Comparison of ENCODE assay signal across 26 mouse cellular contexts in genomic region chr10:61074643-61075042, GRCm38 (mm10).
"Had no signal": no experiment of that assay in that cellular context is flagged by ENCODE, and none has a peak within 500 bp of the region (broad histone marks: within the 10 kb centered on the region; RNA-seq: fewer than 3 reads in every experiment).

No protein-coding gene starts in this region.

- H3K4me3 ChIP-seq: gastrocnemius, adult 2 months; heart, adult 2 months; heart, embryonic 13.5 days; heart, embryonic 15.5 days; hindbrain, embryonic 10.5 days; hindbrain, embryonic 12.5 days; intestine, embryonic 15.5 days; layer of hippocampus, adult 2 months; left cerebral cortex, adult 2 months; limb, embryonic 10.5 days; limb, embryonic 12.5 days; liver, embryonic 12.5 days had no signal

- H3K9ac ChIP-seq: heart, embryonic 13.5 days; heart, embryonic 15.5 days; hindbrain, embryonic 12.5 days; hindbrain, embryonic 14.5 days; intestine, embryonic 15.5 days; limb, embryonic 12.5 days; liver, embryonic 12.5 days; liver, embryonic 14.5 days had no signal

- H3K4me2 ChIP-seq: heart, embryonic 13.5 days; heart, embryonic 15.5 days; hindbrain, embryonic 12.5 days; hindbrain, embryonic 14.5 days; intestine, embryonic 15.5 days; limb, embryonic 12.5 days; liver, embryonic 12.5 days had no signal

- ATAC-seq: hindbrain, embryonic 16.5 days; inflammation-experienced regulatory T-cells, adult 6 months; intestine, embryonic 15.5 days; intestine, postnatal 0 days; liver, embryonic 12.5 days had no signal

- H3K9me3 ChIP-seq: heart, embryonic 13.5 days; heart, embryonic 15.5 days; hindbrain, embryonic 10.5 days; hindbrain, embryonic 12.5 days; intestine, embryonic 15.5 days; limb, embryonic 10.5 days; limb, embryonic 12.5 days; liver, embryonic 12.5 days had no signal

- DNase-seq: gastrocnemius, adult 2 months; gastrocnemius, postnatal 10 days; gastrocnemius, postnatal 25 days; heart, adult 2 months; heart, postnatal 14 days; heart, postnatal 4 days; kidney, adult 18-20 months; kidney, adult 9 months; kidney, postnatal 10 days; kidney, postnatal 25 days; kidney, postnatal 4 days had no signal

- H3K4me1 ChIP-seq: liver, embryonic 12.5 days had no signal

- H3K27ac ChIP-seq: gastrocnemius, adult 2 months; heart, adult 2 months; heart, embryonic 13.5 days; heart, embryonic 15.5 days; hindbrain, embryonic 10.5 days; hindbrain, embryonic 12.5 days; hindbrain, embryonic 14.5 days; intestine, embryonic 15.5 days; layer of hippocampus, adult 2 months; left cerebral cortex, adult 2 months; limb, embryonic 10.5 days; liver, embryonic 12.5 days; liver, embryonic 14.5 days had no signal

- H3K36me3 ChIP-seq: heart, embryonic 13.5 days; heart, embryonic 15.5 days; hindbrain, embryonic 10.5 days; hindbrain, embryonic 12.5 days; intestine, embryonic 15.5 days; limb, embryonic 10.5 days; limb, embryonic 12.5 days; liver, embryonic 12.5 days had no signal

- H3K27me3 ChIP-seq: heart, embryonic 15.5 days; intestine, embryonic 15.5 days; limb, embryonic 12.5 days had no signal
